Mouse (Mus musculus) ES-CJ7 (cell line): ENCODE measurements around the gene Gm5890.
"Not testable (repeated sequence)": the region's sequence is repeated elsewhere in the genome, so short reads cannot be mapped to it uniquely, and the experiment has no call there.

Experiments
- DNase-seq: peaks from one replicate; pipeline ENCODE4 v3.0.0; 2011; ENCODE audit warnings: low read depth, low spot score

Gene Gm5890

GRCm38 (mm10) chr7:20262734-20263133 lies at the start of gene Gm5890:
Gene Gm5890, minus strand, starts transcription at chr7:20262834.
- DNase-seq: not testable (repeated sequence)

DNA sequence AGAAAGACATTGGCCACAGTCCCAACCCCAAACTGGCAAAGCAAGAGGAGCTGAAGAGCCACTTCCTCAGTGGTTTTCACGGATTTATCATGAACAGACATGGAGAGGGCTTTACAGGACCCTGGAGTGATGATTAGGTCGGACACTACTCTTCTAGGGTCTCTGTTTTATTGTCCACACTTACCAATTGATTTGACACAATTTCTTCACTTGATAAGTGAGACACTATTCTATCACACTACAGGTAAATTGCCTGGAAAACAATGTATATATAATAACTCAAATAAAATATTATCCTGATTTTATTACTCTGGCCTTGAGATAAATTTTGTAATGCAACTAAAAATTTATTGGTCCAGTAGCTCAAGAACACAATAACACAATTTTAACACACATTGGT lies 28.9 kb downstream of the Gm5890 start, which contains the start of gene Gm4498:
TSS of gene Gm4498 (minus strand) at position 101 of the 400 bp plus-strand sequence.
- not testable (repeated sequence) for DNase-seq
